Mouse (Mus musculus) ES-Bruce4 (cell line): ENCODE measurements around the gene Piwil4. TPM values are rescaled to one million over a fixed set of nuclear protein-coding genes. Genes with fewer than 3 reads are reported as not detected.
"Not testable (repeated sequence)": the region's sequence is repeated elsewhere in the genome, so short reads cannot be mapped to it uniquely, and the experiment has no call there.

Experiments used
- H3K27ac ChIP-seq: 2 replicates; pipeline ENCODE4 v1.5.1; 2012; ENCODE audit warnings: low read length, inconsistent platforms; ENCODE audit not compliant: insufficient read depth
- H3K27me3 ChIP-seq: 2 replicates; pipeline ENCODE4 v1.6.1; 2012; ENCODE audit warnings: mild to moderate bottlenecking, low read length, inconsistent platforms; ENCODE audit not compliant: control insufficient read depth, poor library complexity, insufficient read depth, severe bottlenecking
- H3K36me3 ChIP-seq: 2 replicates; pipeline ENCODE4 v1.6.1; 2012; ENCODE audit warnings: inconsistent platforms, mild to moderate bottlenecking, low read length, moderate library complexity; ENCODE audit not compliant: control insufficient read depth, poor library complexity, insufficient read depth, severe bottlenecking
- H3K4me1 ChIP-seq: one replicate; pipeline ENCODE4 v1.8.1; 2011; ENCODE audit warnings: low read length; ENCODE audit not compliant: control insufficient read depth, insufficient read depth
- H3K4me3 ChIP-seq: 2 replicates; pipeline ENCODE4 v1.5.1; 2011; ENCODE audit warnings: low read depth, mild to moderate bottlenecking, low read length
- H3K9ac ChIP-seq: 2 replicates; pipeline ENCODE4 v1.6.1; 2012; ENCODE audit warnings: low read depth, mild to moderate bottlenecking, inconsistent platforms; ENCODE audit not compliant: poor library complexity, severe bottlenecking
- H3K9me3 ChIP-seq: replicated peaks from 2 replicates; pipeline ENCODE4 v1.6.1; 2012; ENCODE audit warnings: mild to moderate bottlenecking, low read length, inconsistent platforms; ENCODE audit not compliant: control insufficient read depth, poor library complexity, insufficient read depth, severe bottlenecking
- CTCF ChIP-seq: IDR thresholded peaks from one replicate; pipeline ENCODE4 v1.8.1; 2011; ENCODE audit warnings: low read depth, low read length
- EP300 ChIP-seq: IDR thresholded peaks from 2 replicates; pipeline ENCODE4 v1.6.1; 2011; ENCODE audit warnings: low read depth, low read length; ENCODE audit not compliant: insufficient read depth
- POLR2A ChIP-seq: IDR thresholded peaks from one replicate; pipeline ENCODE4 v1.8.1; 2011; ENCODE audit warnings: low read length; ENCODE audit not compliant: insufficient read depth
- polyA plus RNA-seq: library from polyadenylated mRNA; stranded (reverse); fragments of >200 nt; gene quantifications from 2 replicates; pipeline ENCODE4 v1.2.4, GENCODE M21; 2011; ENCODE audit warnings: low read depth; ENCODE audit not compliant: missing spikeins, insufficient read depth, insufficient read length

Piwil4 gene
- polyA plus RNA-seq, 1 experiment: not detected

GRCm38 (mm10) chr9:14671965-14672364 is 68.6 kb downstream of the Piwil4 start:
- H3K9ac ChIP-seq, H3K4me3 ChIP-seq: not testable (repeated sequence)
- peak; percentile 66; the same call in 1 of the 2 replicates for TF ChIP-seq EP300

GRCm38 (mm10) chr9:14668382-14668781 is 72.2 kb downstream of the Piwil4 start:
- Histone ChIP-seq H3K36me3 (no peaks in the 10 kb centered on the region), H3K4me1 (peaks cover 1% of the 10 kb centered on the region), H3K27ac (no peak overlapping the region), H3K4me3 (no peak overlapping the region), H3K9ac (no peak overlapping the region), H3K27me3 (no peaks in the 10 kb centered on the region), H3K9me3 (no peaks in the 10 kb centered on the region)
- TF ChIP-seq EP300 (no peak), CTCF (no peak), POLR2A (no peak)

More at GRCm38 (mm10) chr9:14671965-14672364, 68.6 kb downstream of the Piwil4 start:
- H3K36me3 ChIP-seq, H3K9me3 ChIP-seq, H3K27me3 ChIP-seq, H3K27ac ChIP-seq, H3K4me1 ChIP-seq: not testable (repeated sequence)

- H3K36me3 ChIP-seq: no peaks in the 10 kb centered on the region
- no peak for TF ChIP-seq POLR2A
- TF ChIP-seq CTCF: no peak
- no peak for TF ChIP-seq EP300
- no peak overlapping the region for H3K27ac ChIP-seq
- no peak overlapping the region for H3K9ac ChIP-seq
- H3K9me3 ChIP-seq: no peaks in the 10 kb centered on the region
- no peak overlapping the region for H3K4me3 ChIP-seq
- H3K27me3 ChIP-seq: no peaks in the 10 kb centered on the region
- H3K4me1 ChIP-seq: peaks cover 1% of the 10 kb centered on the region
Measured at GRCm38 (mm10) chr9:14666071-14666470, 74.5 kb downstream of the Piwil4 start.

- H3K4me1 ChIP-seq: peaks cover 1% of the 10 kb centered on the region
- TF ChIP-seq CTCF (no peak), EP300 (no peak), POLR2A (no peak)
- no peaks in the 10 kb centered on the region for H3K36me3 ChIP-seq
- H3K9me3 ChIP-seq: no peaks in the 10 kb centered on the region
- H3K4me3 ChIP-seq: no peak overlapping the region
- no peak overlapping the region for H3K9ac ChIP-seq
- H3K27ac ChIP-seq: peak overlapping the region; percentile 57; the same call in 1 of the 2 replicates
- H3K27me3 ChIP-seq: no peaks in the 10 kb centered on the region
Measured at GRCm38 (mm10) chr9:14663591-14663990, 76.9 kb downstream of the Piwil4 start.

- peak overlapping the region; percentile 57; the same call in 1 of the 2 replicates for H3K27ac ChIP-seq
- H3K27me3 ChIP-seq: no peaks in the 10 kb centered on the region
- peak overlapping the region; percentile 31; the same call in 1 of the 2 replicates for H3K4me3 ChIP-seq
- peaks cover 1% of the 10 kb centered on the region for H3K4me1 ChIP-seq
- no peaks in the 10 kb centered on the region for H3K9me3 ChIP-seq
- H3K36me3 ChIP-seq: no peaks in the 10 kb centered on the region
- peak overlapping the region; percentile 14; the same call in 1 of the 2 replicates for H3K9ac ChIP-seq
- TF ChIP-seq POLR2A (no peak), CTCF (no peak), EP300 (no peak)
Measured at GRCm38 (mm10) chr9:14662876-14663275, 77.7 kb downstream of the Piwil4 start.

GRCm38 (mm10) chr9:14662138-14662537 is 78.4 kb downstream of the Piwil4 start:
- Histone ChIP-seq H3K9ac (peak overlapping the region; percentile 14), H3K27ac (no peak overlapping the region), H3K27me3 (no peaks in the 10 kb centered on the region), H3K4me1 (peaks cover 1% of the 10 kb centered on the region), H3K9me3 (no peaks in the 10 kb centered on the region), H3K4me3 (peak overlapping the region; percentile 10), H3K36me3 (no peaks in the 10 kb centered on the region)
- TF ChIP-seq POLR2A (no peak), EP300 (no peak), CTCF (no peak)
